Mouse (Mus musculus) liver, adult 2 months (tissue): ENCODE results near the gene Bak1.

Experiments used
- CTCF ChIP-seq: fragments of 200-500 bp; IDR thresholded peaks from 2 replicates; pipeline ENCODE4 v1.5.1; 2011; ENCODE audit warnings: low read depth, low read length, control low read depth
- POLR2A ChIP-seq: fragments of 200-500 bp; IDR thresholded peaks from 2 replicates; pipeline ENCODE4 v1.6.1; 2011; ENCODE audit warnings: low read length, control low read depth; ENCODE audit not compliant: insufficient read depth; ENCODE audit errors: extremely low read depth

DNA sequence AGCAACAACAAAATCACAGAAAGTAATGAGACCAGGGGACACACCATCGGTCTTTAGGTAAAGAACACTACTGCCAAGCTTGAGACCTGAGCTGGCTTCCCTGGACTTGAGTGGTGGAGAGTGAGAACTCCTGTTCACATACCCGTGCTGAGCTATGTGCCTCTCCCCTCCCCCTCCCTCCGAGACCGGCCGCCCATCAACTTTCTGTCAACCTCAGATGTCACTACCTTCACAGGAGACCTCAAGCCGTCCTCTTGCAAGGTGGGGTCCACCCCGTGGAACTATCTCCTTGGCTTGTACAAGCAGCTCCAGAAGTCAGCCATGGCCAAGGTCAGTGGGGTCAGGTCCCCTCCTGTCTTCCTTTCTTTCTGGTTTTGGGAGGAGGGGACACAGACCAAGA is 3.5 kb upstream of the Bak1 start:
- TF ChIP-seq POLR2A (no peak), CTCF (no peak)
